Mouse (Mus musculus) megakaryocyte, embryonic 14.5 days (primary cell): Measurements from ENCODE around the gene Tmc5.

Experiments
- FLI1 ChIP-seq: IDR thresholded peaks from 2 replicates; pipeline ENCODE4 v1.6.1; 2012; ENCODE audit warnings: low read length, inconsistent platforms, mixed read lengths
- GATA1 ChIP-seq: IDR thresholded peaks from 3 replicates; pipeline ENCODE4 v1.6.1; 2012; ENCODE audit warnings: mixed read lengths, low read length, inconsistent platforms, borderline replicate concordance

DNA sequence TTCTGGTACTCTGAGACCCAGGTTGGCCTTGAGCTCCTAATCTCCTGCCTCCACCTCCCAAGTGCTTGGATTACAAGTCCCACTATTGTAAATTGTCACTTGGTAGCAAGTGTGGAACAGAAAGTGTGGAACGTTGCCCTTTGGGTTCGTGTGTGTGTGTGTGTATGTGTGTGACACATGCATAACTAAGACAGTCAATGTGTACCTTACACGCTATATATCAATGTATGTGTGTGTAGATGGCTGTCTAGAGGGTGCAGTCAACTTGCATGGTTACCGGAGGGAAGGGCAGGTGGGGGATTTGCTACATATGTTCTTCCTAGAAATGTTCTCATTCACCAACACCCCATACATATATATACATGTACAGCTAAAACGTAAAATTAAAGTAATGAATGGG, 12.2 kb upstream of the Tmc5 start:
- no peak for TF ChIP-seq GATA1
- no peak for TF ChIP-seq FLI1
